Mouse (Mus musculus) embryonic fibroblast, embryonic 13.5 days (primary cell): ENCODE results near the gene 1700022I11Rik.

Experiments
- CTCF ChIP-seq: IDR thresholded peaks from 2 replicates; pipeline ENCODE4 v1.5.1; 2011; ENCODE audit warnings: mild to moderate bottlenecking, control low read depth, low read length, moderate library complexity, borderline replicate concordance; ENCODE audit not compliant: insufficient read depth
- POLR2A ChIP-seq: IDR thresholded peaks from 2 replicates; pipeline ENCODE4 v1.6.1; 2011; ENCODE audit warnings: low read depth, mild to moderate bottlenecking, control low read depth, low read length, moderate library complexity

- TF ChIP-seq CTCF = no peak
- TF ChIP-seq POLR2A = peak; percentile 70
These were observed 62.0 kb downstream of the 1700022I11Rik start, which contains the start of gene Stoml2 for GRCm38 (mm10) chr4:43031237-43031995.
